Mouse (Mus musculus): ENCODE measurements around the gene Ppp4r1. TPM values are rescaled to one million over a fixed set of nuclear protein-coding genes. Genes with fewer than 3 reads are reported as not detected.

Ppp4r1 gene
- polyA plus RNA-seq, 1 experiment from 2014 or later, result 51.0 TPM

DNA sequence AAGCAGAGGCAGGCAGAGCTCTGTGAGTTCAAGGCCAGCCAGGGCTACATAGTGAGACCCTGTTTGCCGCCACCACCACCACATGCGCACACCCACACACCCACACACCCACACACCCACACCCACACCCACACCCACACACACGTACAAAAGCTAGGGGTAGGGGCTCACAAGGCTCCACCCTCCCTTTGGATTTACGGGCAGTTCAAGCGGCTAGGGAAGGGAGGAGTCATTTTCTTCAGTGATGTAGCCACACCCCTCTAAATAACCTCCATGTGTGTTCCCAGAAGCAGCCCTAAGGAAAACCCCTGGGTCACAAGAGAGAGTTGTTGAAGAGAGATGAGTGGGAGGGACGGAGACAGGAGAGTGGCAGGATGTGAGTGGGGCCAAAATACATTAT, 94.7 kb downstream of the Ppp4r1 start:
- ATAC-seq (ENCODE audit: low FRiP score), result no peak
- H3K36me3 ChIP-seq (ENCODE audit: control insufficient read depth, insufficient read depth, low read length), result no peaks in the 10 kb centered on the region
- 73% methylated on average over 6 of the region's 6 CpGs for WGBS
- H3K4me1 ChIP-seq (ENCODE audit: control insufficient read depth, insufficient read depth, low read length), result no peaks in the 10 kb centered on the region
- no peak overlapping the region for H3K4me2 ChIP-seq
- no peaks in the 10 kb centered on the region for H3K27me3 ChIP-seq (ENCODE audit: control insufficient read depth, insufficient read depth, low read length)
- DNase-seq (ENCODE audit: low spot score, missing footprints), result peak; percentile 66
- no peak overlapping the region for H3K9ac ChIP-seq (ENCODE audit: low read length)
- H3K27ac ChIP-seq (ENCODE audit: low read depth, low read length), result no peak overlapping the region
- H3K9me3 ChIP-seq (ENCODE audit: control insufficient read depth, low read length), result no peaks in the 10 kb centered on the region
- no peak overlapping the region for H3K4me3 ChIP-seq (ENCODE audit: low read depth, low read length)

DNA sequence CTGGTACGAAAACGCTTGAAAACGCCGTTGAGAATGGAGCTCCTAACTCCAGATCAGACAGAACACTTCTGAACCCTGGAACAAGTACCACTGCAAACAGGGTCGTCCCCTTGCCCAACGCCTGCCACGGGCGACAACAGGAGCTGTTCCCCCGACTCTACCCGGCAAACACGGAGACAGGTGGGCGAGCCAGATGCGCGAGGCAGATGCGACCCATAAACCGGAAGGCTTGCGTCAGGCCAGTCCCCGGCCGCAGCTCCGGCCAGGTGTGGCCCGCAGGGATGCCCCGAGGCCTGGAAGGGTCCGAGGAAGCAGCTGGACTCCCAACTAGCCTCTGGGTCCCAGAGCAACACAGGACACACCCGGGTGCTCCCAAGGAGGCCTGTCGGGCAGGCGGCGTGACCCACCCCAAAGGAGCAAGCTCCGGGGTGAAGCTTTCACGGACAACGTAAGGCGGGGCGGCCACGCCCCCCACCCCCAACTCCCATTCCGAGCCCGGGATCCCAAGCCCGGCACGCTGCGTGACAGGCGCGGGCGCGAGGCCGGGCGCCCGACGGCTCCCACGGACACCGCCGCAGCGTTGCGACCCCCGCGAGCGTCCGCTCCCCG, 101.8 kb downstream of the Ppp4r1 start:
- H3K36me3 ChIP-seq (ENCODE audit: control insufficient read depth, insufficient read depth, low read length), result no peaks in the 10 kb centered on the region
- H3K27ac ChIP-seq (ENCODE audit: low read depth, low read length), result 0 out of 2 replicates have a peak overlapping the region, but pooled peaks have one; percentile 60
- H3K4me2 ChIP-seq, result peak overlapping the region; percentile 91
- H3K27me3 ChIP-seq (ENCODE audit: control insufficient read depth, insufficient read depth, low read length), result no peaks in the 10 kb centered on the region
- H3K9ac ChIP-seq (ENCODE audit: low read length), result peak overlapping the region; percentile 79
- DNase-seq (ENCODE audit: low spot score, missing footprints) (peak; percentile 95), ATAC-seq (ENCODE audit: low FRiP score) (peak; percentile 62; the same call in 1 of the 2 replicates)
- peaks cover 14% of the 10 kb centered on the region for H3K4me1 ChIP-seq (ENCODE audit: control insufficient read depth, insufficient read depth, low read length)
- no peaks in the 10 kb centered on the region for H3K9me3 ChIP-seq (ENCODE audit: control insufficient read depth, low read length)
- peak overlapping the region; percentile 79 for H3K4me3 ChIP-seq (ENCODE audit: low read depth, low read length)
- WGBS, result under 1% methylated on average over 54 of the region's 56 CpGs

DNA sequence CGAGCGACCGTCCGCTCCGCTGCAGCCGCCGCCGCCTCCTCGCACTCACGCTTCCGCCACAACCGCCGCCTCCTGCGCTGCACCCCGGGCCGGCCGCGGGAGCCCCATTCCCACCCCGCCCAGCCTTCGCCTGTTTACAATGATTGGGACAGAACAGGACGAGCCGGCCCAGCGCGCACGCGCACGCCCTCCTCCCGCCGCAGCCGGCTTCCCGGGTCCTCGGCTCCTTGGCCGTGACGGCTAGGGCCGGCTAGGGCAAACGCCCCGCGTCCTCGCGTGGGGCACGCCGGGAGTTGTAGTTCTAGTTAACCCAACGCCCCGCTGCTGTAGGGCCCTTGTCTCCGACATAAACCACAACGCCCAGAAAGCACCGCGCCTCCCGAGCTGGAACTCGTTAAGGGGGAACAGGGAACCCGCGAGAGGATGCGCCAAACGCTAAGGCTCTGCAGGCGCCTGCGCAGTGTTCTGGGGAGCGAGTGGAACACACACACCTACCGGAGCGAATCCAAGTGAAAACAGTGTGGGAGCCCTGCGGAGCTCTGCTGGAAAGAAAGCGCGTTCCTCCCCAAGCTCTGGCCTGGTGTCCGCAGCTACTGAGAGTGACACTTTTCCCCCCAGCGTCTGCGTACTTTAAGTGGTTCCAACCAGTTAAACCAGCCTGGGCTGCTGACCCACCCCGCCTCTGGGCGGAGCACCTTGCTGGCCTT, 102.5 kb downstream of the Ppp4r1 start:
- peak overlapping the region; percentile 78 for H3K27ac ChIP-seq (ENCODE audit: low read depth, low read length)
- H3K36me3 ChIP-seq (ENCODE audit: control insufficient read depth, insufficient read depth, low read length), result no peaks in the 10 kb centered on the region
- peak overlapping the region; percentile 91 for H3K4me2 ChIP-seq
- no peaks in the 10 kb centered on the region for H3K27me3 ChIP-seq (ENCODE audit: control insufficient read depth, insufficient read depth, low read length)
- H3K9me3 ChIP-seq (ENCODE audit: control insufficient read depth, low read length), result no peaks in the 10 kb centered on the region
- H3K9ac ChIP-seq (ENCODE audit: low read length), result peak overlapping the region; percentile 79
- peaks cover 14% of the 10 kb centered on the region for H3K4me1 ChIP-seq (ENCODE audit: control insufficient read depth, insufficient read depth, low read length)
- peak; percentile 99 for ATAC-seq (ENCODE audit: low FRiP score)
- peak overlapping the region; percentile 79 for H3K4me3 ChIP-seq (ENCODE audit: low read depth, low read length)
- peak; percentile 99 for DNase-seq (ENCODE audit: low spot score, missing footprints)
- 0% methylated on average over 65 of the region's 67 CpGs for WGBS

DNA sequence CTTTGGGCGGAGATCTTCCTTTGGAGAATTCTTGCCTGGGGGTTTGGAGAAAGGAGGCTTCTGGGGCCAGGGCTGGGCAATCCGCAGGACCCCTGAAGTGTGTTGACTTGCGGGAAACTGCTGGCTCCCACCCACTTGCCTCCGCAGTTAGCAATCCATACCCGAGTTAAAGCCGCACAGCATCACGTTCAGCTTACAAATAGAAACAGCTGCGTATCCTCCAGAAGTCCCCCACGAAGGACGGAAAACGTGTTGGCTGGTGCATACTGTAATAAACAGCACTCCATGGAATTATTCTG, 103.0 kb downstream of the Ppp4r1 start:
- Histone ChIP-seq H3K9me3 (ENCODE audit: control insufficient read depth, low read length) (no peaks in the 10 kb centered on the region), H3K27ac (ENCODE audit: low read depth, low read length) (peak overlapping the region; percentile 78), H3K4me3 (ENCODE audit: low read depth, low read length) (peak overlapping the region; percentile 79), H3K36me3 (ENCODE audit: control insufficient read depth, insufficient read depth, low read length) (no peaks in the 10 kb centered on the region), H3K9ac (ENCODE audit: low read length) (peak overlapping the region; percentile 57), H3K27me3 (ENCODE audit: control insufficient read depth, insufficient read depth, low read length) (no peaks in the 10 kb centered on the region), H3K4me1 (ENCODE audit: control insufficient read depth, insufficient read depth, low read length) (peaks cover 14% of the 10 kb centered on the region), H3K4me2 (peak overlapping the region; percentile 73)
- DNase-seq (ENCODE audit: low spot score, missing footprints) (no peak), ATAC-seq (ENCODE audit: low FRiP score) (no peak)
- WGBS, result under 1% methylated on average over 11 of the region's 11 CpGs

DNA sequence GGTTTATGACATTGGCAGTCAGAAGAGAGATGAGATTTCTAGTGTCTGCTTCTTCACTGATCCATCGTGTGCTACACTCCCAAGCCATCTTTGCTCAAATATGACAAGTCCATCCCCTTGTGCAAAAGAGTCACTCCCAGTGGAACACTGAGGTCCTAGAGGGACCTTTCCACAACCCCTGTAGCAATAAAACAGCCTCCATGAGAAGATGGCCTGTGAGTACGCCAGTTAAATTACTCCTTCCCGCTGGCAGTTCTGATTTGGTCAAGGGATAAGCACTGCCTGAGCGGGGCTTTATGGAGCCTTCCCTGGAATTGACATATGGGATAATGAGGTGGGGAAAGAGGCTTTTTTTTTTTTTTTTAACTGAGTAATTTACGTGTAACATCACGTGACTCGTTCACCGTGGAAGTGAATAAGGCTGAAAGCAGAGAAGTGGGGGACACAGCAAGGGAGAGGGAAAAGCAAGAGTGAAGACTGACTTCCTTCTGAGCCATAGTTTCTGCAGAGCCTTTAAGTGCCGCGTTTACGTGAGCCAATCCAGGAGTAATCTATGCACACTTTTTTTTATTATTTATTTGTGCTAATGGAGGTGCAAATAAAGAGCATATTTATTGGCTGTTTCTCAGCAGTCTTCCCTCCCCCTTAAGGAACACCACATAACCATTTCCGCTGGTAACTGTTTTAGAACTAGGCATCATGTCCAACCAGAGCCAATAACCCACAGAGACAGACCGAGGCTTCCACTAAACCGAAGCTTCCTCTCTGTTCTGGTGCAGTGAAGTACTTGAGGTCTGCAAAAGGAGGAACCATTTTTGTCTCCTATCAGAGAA, 103.5 kb downstream of the Ppp4r1 start, which contains the start of gene Ralbp1:
Gene Ralbp1 (minus strand): TSS at position 102 of the 833 bp plus-strand sequence.
- ATAC-seq (ENCODE audit: low FRiP score), result no peak
- peak within 1 kb of the TSS; percentile 91 for H3K4me2 ChIP-seq
- 15% methylated on average over 14 of the region's 14 CpGs for WGBS
- H3K27me3 ChIP-seq (ENCODE audit: control insufficient read depth, insufficient read depth, low read length), result no peaks in the 10 kb centered on the region
- no peaks in the 10 kb centered on the region for H3K9me3 ChIP-seq (ENCODE audit: control insufficient read depth, low read length)
- H3K27ac ChIP-seq (ENCODE audit: low read depth, low read length), result peak within 1 kb of the TSS; percentile 78
- no peaks in the 10 kb centered on the region for H3K36me3 ChIP-seq (ENCODE audit: control insufficient read depth, insufficient read depth, low read length)
- H3K4me1 ChIP-seq (ENCODE audit: control insufficient read depth, insufficient read depth, low read length), result peaks cover 14% of the 10 kb centered on the region
- H3K9ac ChIP-seq (ENCODE audit: low read length), result peak within 1 kb of the TSS; percentile 79
- DNase-seq (ENCODE audit: low spot score, missing footprints), result peak; percentile 89
- peak within 1 kb of the TSS; percentile 79 for H3K4me3 ChIP-seq (ENCODE audit: low read depth, low read length)

DNA sequence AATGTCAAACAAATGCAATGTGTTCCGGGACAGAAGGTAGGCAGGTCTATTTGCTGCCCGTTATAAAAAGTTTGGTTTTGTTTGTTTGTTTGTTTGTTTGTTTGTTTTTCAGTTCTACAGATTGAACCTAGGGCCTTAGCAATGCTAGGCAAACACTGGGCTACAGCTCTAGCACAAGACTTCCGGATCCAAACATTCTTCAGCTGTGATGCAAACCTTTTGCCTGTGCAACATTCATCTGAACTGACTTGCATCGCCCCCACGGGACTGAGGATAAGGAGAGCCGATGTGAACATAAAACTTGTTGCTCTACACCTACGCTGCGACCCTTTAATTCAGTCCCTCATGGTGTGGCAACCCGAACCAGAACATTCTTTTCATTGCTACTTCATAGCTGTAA, 104.2 kb downstream of the Ppp4r1 start:
- Histone ChIP-seq H3K4me1 (ENCODE audit: control insufficient read depth, insufficient read depth, low read length) (peaks cover 14% of the 10 kb centered on the region), H3K4me2 (peak overlapping the region; percentile 73), H3K4me3 (ENCODE audit: low read depth, low read length) (no peak overlapping the region; the same call in 1 of the 2 replicates), H3K27me3 (ENCODE audit: control insufficient read depth, insufficient read depth, low read length) (no peaks in the 10 kb centered on the region), H3K9ac (ENCODE audit: low read length) (peak overlapping the region; percentile 57; the same call in 1 of the 2 replicates), H3K9me3 (ENCODE audit: control insufficient read depth, low read length) (no peaks in the 10 kb centered on the region), H3K27ac (ENCODE audit: low read depth, low read length) (no peak overlapping the region), H3K36me3 (ENCODE audit: control insufficient read depth, insufficient read depth, low read length) (no peaks in the 10 kb centered on the region)
- WGBS, result 84% methylated on average over 9 of the region's 9 CpGs
- DNase-seq (ENCODE audit: low spot score, missing footprints) (no peak), ATAC-seq (ENCODE audit: low FRiP score) (no peak)

DNA sequence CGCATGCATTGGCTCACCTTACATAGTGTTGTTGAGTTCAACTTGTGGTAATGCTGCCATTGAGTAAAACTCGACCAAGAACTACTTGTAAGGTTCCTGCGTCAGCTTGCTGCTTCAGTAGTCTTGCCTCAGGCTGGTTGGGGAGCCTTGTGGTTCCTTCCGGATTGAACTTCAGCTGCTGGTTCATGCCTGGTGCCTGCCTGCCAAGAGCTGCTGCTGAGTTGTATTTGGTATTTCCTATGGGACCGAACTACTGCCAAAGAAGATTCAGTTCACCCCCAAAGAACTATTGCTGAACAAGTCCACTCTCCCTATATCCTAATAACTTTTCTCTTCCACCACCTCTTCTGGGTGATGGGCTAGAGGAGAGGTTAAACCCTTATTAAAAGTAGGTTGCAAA, 107.1 kb downstream of the Ppp4r1 start:
- Histone ChIP-seq H3K4me3 (ENCODE audit: low read depth, low read length) (no peak overlapping the region), H3K4me2 (no peak overlapping the region), H3K9ac (ENCODE audit: low read length) (no peak overlapping the region), H3K27me3 (ENCODE audit: control insufficient read depth, insufficient read depth, low read length) (no peaks in the 10 kb centered on the region), H3K4me1 (ENCODE audit: control insufficient read depth, insufficient read depth, low read length) (peaks cover 5% of the 10 kb centered on the region), H3K36me3 (ENCODE audit: control insufficient read depth, insufficient read depth, low read length) (no peaks in the 10 kb centered on the region), H3K9me3 (ENCODE audit: control insufficient read depth, low read length) (no peaks in the 10 kb centered on the region), H3K27ac (ENCODE audit: low read depth, low read length) (no peak overlapping the region)
- WGBS, result 81% methylated on average over 5 of the region's 5 CpGs
- DNase-seq (ENCODE audit: low spot score, missing footprints) (no peak), ATAC-seq (ENCODE audit: low FRiP score) (no peak)
